Mouse (Mus musculus): ENCODE measurements at regions not wholly inside any gene's neighbourhood (a gene's known extent, or its start where the extent isn't known, plus 50 kb on each side); places are given as distances from the start of the nearest gene placed in this dataset.
A peak's percentile ranks its signal among the peaks of the same experiment; 100 is the strongest.

GRCm38 (mm10) chr7:115294655-115295230 lies 551.2 kb downstream of the Insc start:
- DNase-seq (ENCODE audit: low spot score) (peak; percentile 57), ATAC-seq (ENCODE audit: low read depth) (peak; percentile 78; the same call in 1 of the 2 replicates)
- H3K27me3 ChIP-seq (replicated peaks; ENCODE audit: control insufficient read depth, insufficient read depth, low read length), result no peaks in the 10 kb centered on the region; the same call in 1 of the 2 replicates
- H3K9me3 ChIP-seq (ENCODE audit: control insufficient read depth, low read length), result no peaks in the 10 kb centered on the region
- H3K27ac ChIP-seq (replicated peaks; ENCODE audit: low read depth, low read length), result no peak overlapping the region
- H3K4me2 ChIP-seq (ENCODE audit: low read depth, low read length), result no peak overlapping the region
- no peak overlapping the region for H3K4me3 ChIP-seq (ENCODE audit: low read depth, low read length)
- WGBS, result 46% methylated on average over 10 of the region's 10 CpGs
- H3K4me1 ChIP-seq (ENCODE audit: control insufficient read depth, insufficient read depth, low read length), result peaks cover 7% of the 10 kb centered on the region
- no peak overlapping the region for H3K9ac ChIP-seq (ENCODE audit: low read depth, low read length)
- no peaks in the 10 kb centered on the region for H3K36me3 ChIP-seq (ENCODE audit: control insufficient read depth, insufficient read depth, low read length)

GRCm38 (mm10) chr7:115300241-115300640 lies 556.7 kb downstream of the Insc start:
- Histone ChIP-seq H3K27me3 (replicated peaks; ENCODE audit: control insufficient read depth, insufficient read depth, low read length) (no peaks in the 10 kb centered on the region; the same call in 1 of the 2 replicates), H3K9me3 (ENCODE audit: control insufficient read depth, low read length) (no peaks in the 10 kb centered on the region), H3K4me2 (ENCODE audit: low read depth, low read length) (no peak overlapping the region), H3K9ac (ENCODE audit: low read depth, low read length) (no peak overlapping the region), H3K4me1 (ENCODE audit: control insufficient read depth, insufficient read depth, low read length) (peaks cover 9% of the 10 kb centered on the region), H3K36me3 (ENCODE audit: control insufficient read depth, insufficient read depth, low read length) (no peaks in the 10 kb centered on the region), H3K4me3 (ENCODE audit: low read depth, low read length) (no peak overlapping the region), H3K27ac (replicated peaks; ENCODE audit: low read depth, low read length) (no peak overlapping the region)
- ATAC-seq (ENCODE audit: low read depth), result no peak
- WGBS, result 72% methylated on average over 8 of the region's 8 CpGs
- no peak for DNase-seq (ENCODE audit: low spot score)

- H3K4me1 ChIP-seq (ENCODE audit: control insufficient read depth, insufficient read depth, low read length), result peaks cover 23% of the 10 kb centered on the region
- no peak overlapping the region for H3K27ac ChIP-seq (replicated peaks; ENCODE audit: low read depth, low read length)
- H3K9ac ChIP-seq (ENCODE audit: low read depth, low read length), result no peak overlapping the region
- H3K4me2 ChIP-seq (ENCODE audit: low read depth, low read length), result no peak overlapping the region
- ATAC-seq (ENCODE audit: low read depth), result no peak
- WGBS, result 88% methylated on average over 4 of the region's 4 CpGs
- H3K9me3 ChIP-seq (ENCODE audit: control insufficient read depth, low read length), result no peaks in the 10 kb centered on the region
- DNase-seq (ENCODE audit: low spot score), result no peak
- no peaks in the 10 kb centered on the region for H3K36me3 ChIP-seq (ENCODE audit: control insufficient read depth, insufficient read depth, low read length)
- H3K4me3 ChIP-seq (ENCODE audit: low read depth, low read length), result no peak overlapping the region
- H3K27me3 ChIP-seq (replicated peaks; ENCODE audit: control insufficient read depth, insufficient read depth, low read length), result peaks cover 3% of the 10 kb centered on the region; the same call in 1 of the 2 replicates
Observed at GRCm38 (mm10) chr7:115308377-115308776, 564.9 kb downstream of the Insc start.

GRCm38 (mm10) chr7:115310400-115311225 lies 567.1 kb downstream of the Insc start:
- Histone ChIP-seq H3K27ac (replicated peaks; ENCODE audit: low read depth, low read length) (peak overlapping the region; percentile 31; the same call in 1 of the 2 replicates), H3K4me3 (ENCODE audit: low read depth, low read length) (no peak overlapping the region), H3K4me2 (ENCODE audit: low read depth, low read length) (no peak overlapping the region), H3K27me3 (replicated peaks; ENCODE audit: control insufficient read depth, insufficient read depth, low read length) (peaks cover 3% of the 10 kb centered on the region; the same call in 1 of the 2 replicates), H3K36me3 (ENCODE audit: control insufficient read depth, insufficient read depth, low read length) (no peaks in the 10 kb centered on the region), H3K9ac (ENCODE audit: low read depth, low read length) (no peak overlapping the region), H3K4me1 (ENCODE audit: control insufficient read depth, insufficient read depth, low read length) (peaks cover 23% of the 10 kb centered on the region), H3K9me3 (ENCODE audit: control insufficient read depth, low read length) (no peaks in the 10 kb centered on the region)
- ATAC-seq (ENCODE audit: low read depth) (peak; percentile 90), DNase-seq (ENCODE audit: low spot score) (peak; percentile 95)
- WGBS, result 35% methylated on average over 5 of the region's 5 CpGs

GRCm38 (mm10) chr7:115319504-115319903 lies 576.0 kb downstream of the Insc start:
- Histone ChIP-seq H3K36me3 (ENCODE audit: control insufficient read depth, insufficient read depth, low read length) (no peaks in the 10 kb centered on the region), H3K4me1 (ENCODE audit: control insufficient read depth, insufficient read depth, low read length) (no peaks in the 10 kb centered on the region), H3K27ac (replicated peaks; ENCODE audit: low read depth, low read length) (no peak overlapping the region), H3K9me3 (ENCODE audit: control insufficient read depth, low read length) (no peaks in the 10 kb centered on the region), H3K9ac (ENCODE audit: low read depth, low read length) (no peak overlapping the region), H3K4me3 (ENCODE audit: low read depth, low read length) (no peak overlapping the region), H3K27me3 (replicated peaks; ENCODE audit: control insufficient read depth, insufficient read depth, low read length) (no peaks in the 10 kb centered on the region; the same call in 1 of the 2 replicates), H3K4me2 (ENCODE audit: low read depth, low read length) (no peak overlapping the region)
- whole genome bisulfite sequencing, result 71% methylated on average over 4 of the region's 4 CpGs
- DNase-seq (ENCODE audit: low spot score) (no peak), ATAC-seq (ENCODE audit: low read depth) (no peak)

GRCm38 (mm10) chr7:115322989-115323388 lies 579.5 kb downstream of the Insc start:
- Histone ChIP-seq H3K27me3 (replicated peaks; ENCODE audit: control insufficient read depth, insufficient read depth, low read length) (no peaks in the 10 kb centered on the region), H3K4me2 (ENCODE audit: low read depth, low read length) (no peak overlapping the region), H3K4me3 (ENCODE audit: low read depth, low read length) (no peak overlapping the region), H3K36me3 (ENCODE audit: control insufficient read depth, insufficient read depth, low read length) (no peaks in the 10 kb centered on the region), H3K9me3 (ENCODE audit: control insufficient read depth, low read length) (no peaks in the 10 kb centered on the region), H3K9ac (ENCODE audit: low read depth, low read length) (no peak overlapping the region), H3K4me1 (ENCODE audit: control insufficient read depth, insufficient read depth, low read length) (no peaks in the 10 kb centered on the region), H3K27ac (replicated peaks; ENCODE audit: low read depth, low read length) (no peak overlapping the region)
- ATAC-seq (ENCODE audit: low read depth) (peak; percentile 79), DNase-seq (ENCODE audit: low spot score) (peak; percentile 74)
- 62% methylated on average over 5 of the region's 5 CpGs for WGBS

- Histone ChIP-seq H3K27me3 (replicated peaks; ENCODE audit: control insufficient read depth, insufficient read depth, low read length) (no peaks in the 10 kb centered on the region; the same call in 1 of the 2 replicates), H3K4me3 (ENCODE audit: low read depth, low read length) (no peak overlapping the region), H3K4me2 (ENCODE audit: low read depth, low read length) (no peak overlapping the region), H3K4me1 (ENCODE audit: control insufficient read depth, insufficient read depth, low read length) (no peaks in the 10 kb centered on the region), H3K9me3 (ENCODE audit: control insufficient read depth, low read length) (no peaks in the 10 kb centered on the region), H3K36me3 (ENCODE audit: control insufficient read depth, insufficient read depth, low read length) (no peaks in the 10 kb centered on the region), H3K27ac (replicated peaks; ENCODE audit: low read depth, low read length) (no peak overlapping the region), H3K9ac (ENCODE audit: low read depth, low read length) (no peak overlapping the region)
- 52% methylated on average over 3 of the region's 3 CpGs for WGBS
- DNase-seq (ENCODE audit: low spot score) (no peak), ATAC-seq (ENCODE audit: low read depth) (no peak)
Observed at GRCm38 (mm10) chr7:115328300-115328699, 584.8 kb downstream of the Insc start.

GRCm38 (mm10) chr7:115331698-115332097 lies 588.2 kb downstream of the Insc start:
- Histone ChIP-seq H3K4me3 (ENCODE audit: low read depth, low read length) (no peak overlapping the region), H3K9ac (ENCODE audit: low read depth, low read length) (no peak overlapping the region), H3K9me3 (ENCODE audit: control insufficient read depth, low read length) (no peaks in the 10 kb centered on the region), H3K27ac (replicated peaks; ENCODE audit: low read depth, low read length) (no peak overlapping the region), H3K4me1 (ENCODE audit: control insufficient read depth, insufficient read depth, low read length) (no peaks in the 10 kb centered on the region), H3K36me3 (ENCODE audit: control insufficient read depth, insufficient read depth, low read length) (no peaks in the 10 kb centered on the region), H3K27me3 (replicated peaks; ENCODE audit: control insufficient read depth, insufficient read depth, low read length) (no peaks in the 10 kb centered on the region; the same call in 1 of the 2 replicates), H3K4me2 (ENCODE audit: low read depth, low read length) (no peak overlapping the region)
- DNase-seq (ENCODE audit: low spot score) (no peak), ATAC-seq (ENCODE audit: low read depth) (no peak)
- 67% methylated on average over 1 of the region's 1 CpGs for WGBS

Measured in embryonic facial prominence, embryonic 14.5 days (tissue).